Mouse (Mus musculus) liver, embryonic 14.5 days (tissue): ENCODE results near the gene Cul4a.

ENCODE experiments used
- CTCF ChIP-seq: IDR thresholded peaks from 2 replicates; pipeline ENCODE4 v1.5.1; 2016; ENCODE audit warnings: antibody characterized with exemption, low read depth, control low read depth
- EP300 ChIP-seq: IDR thresholded peaks from 2 replicates; pipeline ENCODE4 v1.6.1; 2016; ENCODE audit warnings: antibody characterized with exemption, low read depth

DNA sequence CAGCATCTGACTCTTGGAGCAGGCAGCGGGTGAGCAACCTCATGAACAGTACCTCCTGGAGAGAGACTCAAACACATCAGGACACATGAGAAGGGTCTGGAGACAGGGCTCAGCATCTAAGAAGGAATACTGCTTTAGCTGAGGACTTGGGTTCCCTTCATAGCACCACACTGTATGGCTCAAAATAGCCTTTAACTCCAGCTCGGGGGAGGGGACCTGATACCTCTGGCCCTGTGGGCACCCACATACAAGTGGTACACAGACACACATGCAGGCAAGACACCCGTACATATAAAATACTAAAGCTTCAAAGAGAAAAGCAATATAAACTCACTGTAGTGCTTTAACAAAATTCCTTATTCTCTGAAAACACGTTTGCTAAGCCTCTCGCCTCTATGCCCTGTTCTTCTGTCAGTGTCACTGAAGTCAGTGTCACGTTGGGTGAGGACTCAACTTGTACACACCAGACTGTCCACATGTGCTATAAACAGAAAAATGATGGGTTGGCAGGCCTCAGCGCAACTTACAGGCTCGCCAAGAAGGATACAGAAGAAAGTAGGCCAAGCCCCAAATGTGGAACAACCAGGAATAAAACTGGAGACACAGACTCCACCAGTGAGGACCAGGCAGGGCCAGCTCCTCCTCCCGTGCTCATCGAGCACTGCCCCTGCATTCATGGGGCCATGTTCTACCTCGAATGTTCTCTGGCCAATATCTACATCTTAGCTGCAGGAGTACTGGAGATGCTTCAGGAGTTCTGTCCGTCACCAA, 51.1 kb downstream of the Cul4a start:
- TF ChIP-seq CTCF = no peak
- TF ChIP-seq EP300 = no peak
